Mouse (Mus musculus): Measurements from ENCODE around the gene Rrp1. TPM values are rescaled to one million over a fixed set of nuclear protein-coding genes. Genes with fewer than 3 reads are reported as not detected.
A peak's percentile ranks its signal among the peaks of the same experiment; 100 is the strongest.

The Rrp1 gene
- 213 and 240 TPM in 2 replicates for polyA plus RNA-seq (2014; fragmentation: Nextera tagmentation; extraction: Ambion mirVana)

- Histone ChIP-seq H3K27me3 (ENCODE audit: control insufficient read depth, insufficient read depth, low read length) (no peaks in the 10 kb centered on the region), H3K4me1 (ENCODE audit: control insufficient read depth, insufficient read depth, low read length) (peaks cover 8% of the 10 kb centered on the region; the same call in 1 of the 2 replicates), H3K9me3 (ENCODE audit: control insufficient read depth, low read depth, low read length) (no peaks in the 10 kb centered on the region), H3K27ac (ENCODE audit: low read length) (peak within 1 kb of the TSS; percentile 86), H3K9ac (replicated peaks; ENCODE audit: low read depth, low read length) (peak within 1 kb of the TSS; percentile 90), H3K4me2 (replicated peaks; ENCODE audit: low read depth, low read length) (peak within 1 kb of the TSS; percentile 82), H3K4me3 (ENCODE audit: low read depth, low read length) (peak within 1 kb of the TSS; percentile 95), H3K36me3 (ENCODE audit: control insufficient read depth, insufficient read depth, low read length) (peaks cover 31% of the 10 kb centered on the region)
- ATAC-seq (ENCODE audit: insufficient number of reproducible peaks, insufficient read depth, low FRiP score, low read depth) = peak; percentile 90
- under 1% methylated on average over 70 of the region's 70 CpGs for WGBS
Measured at GRCm38 (mm10) chr10:78412319-78413151, at the start of gene Rrp1. Gene Rrp1 (minus strand): TSS chr10:78413043.

- WGBS = 75% methylated on average over 4 of the region's 4 CpGs
- no peak for ATAC-seq (ENCODE audit: insufficient number of reproducible peaks, insufficient read depth, low FRiP score, low read depth)
- Histone ChIP-seq H3K27me3 (ENCODE audit: control insufficient read depth, insufficient read depth, low read length) (no peaks in the 10 kb centered on the region), H3K4me1 (ENCODE audit: control insufficient read depth, insufficient read depth, low read length) (0 out of 2 replicates have a peak, but pooled peaks cover 17% of the 10 kb centered on the region), H3K9me3 (ENCODE audit: control insufficient read depth, low read depth, low read length) (no peaks in the 10 kb centered on the region), H3K36me3 (ENCODE audit: control insufficient read depth, insufficient read depth, low read length) (no peaks in the 10 kb centered on the region), H3K9ac (replicated peaks; ENCODE audit: low read depth, low read length) (no peak overlapping the region), H3K27ac (ENCODE audit: low read length) (no peak overlapping the region), H3K4me2 (replicated peaks; ENCODE audit: low read depth, low read length) (no peak overlapping the region), H3K4me3 (ENCODE audit: low read depth, low read length) (no peak overlapping the region)
Measured at GRCm38 (mm10) chr10:78461767-78462166, 48.9 kb upstream of the Rrp1 start.

- no peak overlapping the region for H3K27ac ChIP-seq (ENCODE audit: low read length)
- no peak overlapping the region for H3K4me3 ChIP-seq (ENCODE audit: low read depth, low read length)
- H3K9ac ChIP-seq (replicated peaks; ENCODE audit: low read depth, low read length) = no peak overlapping the region
- H3K9me3 ChIP-seq (ENCODE audit: control insufficient read depth, low read depth, low read length) = no peaks in the 10 kb centered on the region
- no peak for ATAC-seq (ENCODE audit: insufficient number of reproducible peaks, insufficient read depth, low FRiP score, low read depth)
- H3K4me2 ChIP-seq (replicated peaks; ENCODE audit: low read depth, low read length) = no peak overlapping the region
- H3K36me3 ChIP-seq (ENCODE audit: control insufficient read depth, insufficient read depth, low read length) = no peaks in the 10 kb centered on the region
- WGBS = 12% methylated on average over 5 of the region's 5 CpGs
- H3K27me3 ChIP-seq (ENCODE audit: control insufficient read depth, insufficient read depth, low read length) = no peaks in the 10 kb centered on the region
- 0 out of 2 replicates have a peak, but pooled peaks cover 17% of the 10 kb centered on the region for H3K4me1 ChIP-seq (ENCODE audit: control insufficient read depth, insufficient read depth, low read length)
Measured at GRCm38 (mm10) chr10:78460463-78460862, 47.6 kb upstream of the Rrp1 start.

- no peak overlapping the region for H3K9ac ChIP-seq (replicated peaks; ENCODE audit: low read depth, low read length)
- 70% methylated on average over 5 of the region's 5 CpGs for WGBS
- no peak for ATAC-seq (ENCODE audit: insufficient number of reproducible peaks, insufficient read depth, low FRiP score, low read depth)
Measured at GRCm38 (mm10) chr10:78458348-78459111, 45.7 kb upstream of the Rrp1 start.

GRCm38 (mm10) chr10:78457495-78458347 lies 44.9 kb upstream of the Rrp1 start:
- ATAC-seq (ENCODE audit: insufficient number of reproducible peaks, insufficient read depth, low FRiP score, low read depth) = peak; percentile 56
- H3K27me3 ChIP-seq (ENCODE audit: control insufficient read depth, insufficient read depth, low read length) = no peaks in the 10 kb centered on the region
- WGBS = 19% methylated on average over 10 of the region's 10 CpGs
- H3K27ac ChIP-seq (ENCODE audit: low read length) = no peak overlapping the region
- no peaks in the 10 kb centered on the region for H3K36me3 ChIP-seq (ENCODE audit: control insufficient read depth, insufficient read depth, low read length)
- H3K9me3 ChIP-seq (ENCODE audit: control insufficient read depth, low read depth, low read length) = no peaks in the 10 kb centered on the region
- H3K9ac ChIP-seq (replicated peaks; ENCODE audit: low read depth, low read length) = no peak overlapping the region
- H3K4me1 ChIP-seq (ENCODE audit: control insufficient read depth, insufficient read depth, low read length) = 0 out of 2 replicates have a peak, but pooled peaks cover 11% of the 10 kb centered on the region
- H3K4me3 ChIP-seq (ENCODE audit: low read depth, low read length) = no peak overlapping the region
- H3K4me2 ChIP-seq (replicated peaks; ENCODE audit: low read depth, low read length) = peak overlapping the region; percentile 26; the same call in 1 of the 2 replicates

More at GRCm38 (mm10) chr10:78458348-78459111, 45.7 kb upstream of the Rrp1 start:
- no peaks in the 10 kb centered on the region for H3K27me3 ChIP-seq (ENCODE audit: control insufficient read depth, insufficient read depth, low read length)
- no peaks in the 10 kb centered on the region for H3K36me3 ChIP-seq (ENCODE audit: control insufficient read depth, insufficient read depth, low read length)
- H3K4me3 ChIP-seq (ENCODE audit: low read depth, low read length) = no peak overlapping the region
- 0 out of 2 replicates have a peak, but pooled peaks cover 11% of the 10 kb centered on the region for H3K4me1 ChIP-seq (ENCODE audit: control insufficient read depth, insufficient read depth, low read length)
- no peak overlapping the region for H3K4me2 ChIP-seq (replicated peaks; ENCODE audit: low read depth, low read length)
- no peaks in the 10 kb centered on the region for H3K9me3 ChIP-seq (ENCODE audit: control insufficient read depth, low read depth, low read length)
- H3K27ac ChIP-seq (ENCODE audit: low read length) = no peak overlapping the region

- H3K9me3 ChIP-seq (ENCODE audit: control insufficient read depth, low read depth, low read length) = no peaks in the 10 kb centered on the region
Measured at GRCm38 (mm10) chr10:78456696-78457095, 43.9 kb upstream of the Rrp1 start.

GRCm38 (mm10) chr10:78452641-78453040 lies 39.8 kb upstream of the Rrp1 start:
- Histone ChIP-seq H3K9ac (replicated peaks; ENCODE audit: low read depth, low read length) (no peak overlapping the region), H3K4me1 (ENCODE audit: control insufficient read depth, insufficient read depth, low read length) (0 out of 2 replicates have a peak, but pooled peaks cover 3% of the 10 kb centered on the region), H3K9me3 (ENCODE audit: control insufficient read depth, low read depth, low read length) (no peaks in the 10 kb centered on the region), H3K27me3 (ENCODE audit: control insufficient read depth, insufficient read depth, low read length) (no peaks in the 10 kb centered on the region), H3K4me3 (ENCODE audit: low read depth, low read length) (no peak overlapping the region), H3K36me3 (ENCODE audit: control insufficient read depth, insufficient read depth, low read length) (peaks cover 4% of the 10 kb centered on the region; the same call in 1 of the 2 replicates), H3K4me2 (replicated peaks; ENCODE audit: low read depth, low read length) (no peak overlapping the region), H3K27ac (ENCODE audit: low read length) (no peak overlapping the region)
- ATAC-seq (ENCODE audit: insufficient number of reproducible peaks, insufficient read depth, low FRiP score, low read depth) = no peak
- 64% methylated on average over 4 of the region's 4 CpGs for WGBS

More at GRCm38 (mm10) chr10:78456696-78457095, 43.9 kb upstream of the Rrp1 start:
- H3K9ac ChIP-seq (replicated peaks; ENCODE audit: low read depth, low read length) = no peak overlapping the region
- no peaks in the 10 kb centered on the region for H3K36me3 ChIP-seq (ENCODE audit: control insufficient read depth, insufficient read depth, low read length)
- no peaks in the 10 kb centered on the region for H3K27me3 ChIP-seq (ENCODE audit: control insufficient read depth, insufficient read depth, low read length)
- 0 out of 2 replicates have a peak, but pooled peaks cover 11% of the 10 kb centered on the region for H3K4me1 ChIP-seq (ENCODE audit: control insufficient read depth, insufficient read depth, low read length)
- no peak overlapping the region for H3K4me3 ChIP-seq (ENCODE audit: low read depth, low read length)
- no peak overlapping the region for H3K4me2 ChIP-seq (replicated peaks; ENCODE audit: low read depth, low read length)
- no peak overlapping the region for H3K27ac ChIP-seq (ENCODE audit: low read length)
- ATAC-seq (ENCODE audit: insufficient number of reproducible peaks, insufficient read depth, low FRiP score, low read depth) = no peak
- 80% methylated on average over 13 of the region's 13 CpGs for WGBS
